Mouse (Mus musculus): ENCODE measurements around the gene Sod1. TPM values are rescaled to one million over a fixed set of nuclear protein-coding genes. Genes with fewer than 3 reads are reported as not detected.

Gene Sod1
- polyA plus RNA-seq, 1 experiment from 2014 or later: 855 TPM

DNA sequence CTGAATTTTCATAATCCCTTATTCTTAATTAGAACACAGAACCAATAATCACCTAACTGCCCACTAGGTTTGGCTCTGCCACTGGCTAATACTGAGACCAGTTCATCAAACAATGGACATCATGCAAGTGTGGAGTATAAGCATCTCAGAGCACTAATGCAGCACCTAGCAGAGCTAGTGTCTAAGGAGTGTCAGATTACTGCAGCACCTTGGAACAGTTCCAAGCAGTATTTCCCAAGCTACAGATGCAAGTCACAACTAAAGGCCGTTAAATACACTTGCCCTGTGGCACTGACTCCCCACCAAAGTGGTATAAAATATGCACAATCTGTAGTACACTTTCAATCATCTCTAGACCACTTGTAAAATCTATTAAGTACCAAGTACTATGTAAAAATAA lies 46.0 kb downstream of the Sod1 start:
- Histone ChIP-seq H3K9ac (no peak overlapping the region), H3K27me3 (replicated peaks) (no peaks in the 10 kb centered on the region), H3K27ac (no peak overlapping the region), H3K4me1 (no peaks in the 10 kb centered on the region; the same call in 1 of the 2 replicates), H3K4me3 (no peak overlapping the region), H3K4me2 (no peak overlapping the region), H3K36me3 (replicated peaks) (peaks cover 3% of the 10 kb centered on the region; the same call in 1 of the 2 replicates), H3K9me3 (no peaks in the 10 kb centered on the region)
- no peak for ATAC-seq (replicated peaks)
- 33% methylated on average over 1 of the region's 1 CpGs for WGBS

DNA sequence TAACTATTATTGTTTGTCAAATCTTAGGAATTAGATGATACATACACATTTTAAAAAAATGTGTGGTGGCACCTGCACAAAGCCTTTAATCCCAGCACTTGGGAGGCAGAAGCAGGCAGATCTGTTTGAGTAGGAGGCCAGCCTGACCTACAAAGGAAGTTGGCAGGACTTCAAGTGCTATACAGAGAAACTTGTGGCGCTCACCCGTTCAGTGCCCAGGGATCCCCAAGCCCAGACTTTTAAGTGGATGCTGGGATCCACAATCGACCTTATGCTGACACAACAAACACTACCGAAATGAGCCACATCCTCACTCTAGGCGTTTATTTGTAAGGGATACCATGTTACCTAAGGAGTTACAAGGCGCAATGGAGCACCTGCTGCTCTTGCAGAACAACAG lies 55.0 kb downstream of the Sod1 start:
- Histone ChIP-seq H3K4me2 (no peak overlapping the region), H3K36me3 (replicated peaks) (no peaks in the 10 kb centered on the region), H3K27ac (no peak overlapping the region), H3K27me3 (replicated peaks) (no peaks in the 10 kb centered on the region), H3K4me3 (no peak overlapping the region), H3K4me1 (peaks cover 13% of the 10 kb centered on the region), H3K9ac (no peak overlapping the region), H3K9me3 (no peaks in the 10 kb centered on the region)
- ATAC-seq (replicated peaks): no peak
- 90% methylated on average over 6 of the region's 6 CpGs for WGBS

Other genes starting within 250 kb of the Sod1 start
- gene Tiam1, start 77.0 kb upstream of the Sod1 start, polyA plus RNA-seq (2015; fragmentation: Nextera tagmentation; extraction: Ambion mirVana): 26.3 and 30.8 TPM in 2 replicates
- 27.8 and 30.1 TPM in 2 replicates for gene Scaf4, start 63.7 kb downstream of the Sod1 start, polyA plus RNA-seq (2015; fragmentation: Nextera tagmentation; extraction: Ambion mirVana)
- gene Hunk, start 165.3 kb downstream of the Sod1 start, polyA plus RNA-seq (2015; fragmentation: Nextera tagmentation; extraction: Ambion mirVana): 7.3 TPM in 2 replicates

Measured in midbrain, embryonic 15.5 days (tissue).